Mouse (Mus musculus) R1 (cell line): ENCODE measurements around the gene Mdm2.
"Not testable (repeated sequence)": the region's sequence is repeated elsewhere in the genome, so short reads cannot be mapped to it uniquely, and the experiment has no call there.

Experiments used
- DNase-seq: peaks from one replicate; pipeline ENCODE4 v3.0.0-alpha.2; 2018; ENCODE audit warnings: low read depth, low spot score

Gene Mdm2

GRCm38 (mm10) chr10:117748276-117749049, 37.9 kb upstream of the Mdm2 start:
- no peak for DNase-seq

- peak; percentile 67 for DNase-seq
Measured at GRCm38 (mm10) chr10:117747711-117748110, 37.2 kb upstream of the Mdm2 start.

- DNase-seq, result peak; percentile 94
Measured at GRCm38 (mm10) chr10:117746297-117746883, 35.8 kb upstream of the Mdm2 start, which contains the start of gene Slc35e3. Gene Slc35e3, minus strand, starts transcription at chr10:117746365.

- not testable (repeated sequence) for DNase-seq
Measured at GRCm38 (mm10) chr10:117745570-117746296, 35.2 kb upstream of the Mdm2 start.

GRCm38 (mm10) chr10:117743917-117744316, 33.4 kb upstream of the Mdm2 start:
- no peak for DNase-seq

GRCm38 (mm10) chr10:117743182-117743581, 32.6 kb upstream of the Mdm2 start:
- DNase-seq, result no peak

- DNase-seq, result no peak
Measured at GRCm38 (mm10) chr10:117742618-117743017, 32.1 kb upstream of the Mdm2 start.

GRCm38 (mm10) chr10:117741698-117742475, 31.3 kb upstream of the Mdm2 start:
- no peak for DNase-seq

GRCm38 (mm10) chr10:117740921-117741320, 30.4 kb upstream of the Mdm2 start:
- no peak for DNase-seq

- DNase-seq, result no peak
Measured at GRCm38 (mm10) chr10:117740171-117740570, 29.6 kb upstream of the Mdm2 start.

- DNase-seq, result no peak
Measured at GRCm38 (mm10) chr10:117739648-117739948, 29.0 kb upstream of the Mdm2 start.

- no peak for DNase-seq
Measured at GRCm38 (mm10) chr10:117738928-117739647, 28.5 kb upstream of the Mdm2 start.

GRCm38 (mm10) chr10:117738140-117738921, 27.8 kb upstream of the Mdm2 start:
- no peak for DNase-seq

GRCm38 (mm10) chr10:117737498-117737897, 26.9 kb upstream of the Mdm2 start:
- not testable (repeated sequence) for DNase-seq

- no peak for DNase-seq
Measured at GRCm38 (mm10) chr10:117737075-117737474, 26.5 kb upstream of the Mdm2 start.

- no peak for DNase-seq
Measured at GRCm38 (mm10) chr10:117736573-117736972, 26.0 kb upstream of the Mdm2 start.

- DNase-seq, result not testable (repeated sequence)
Measured at GRCm38 (mm10) chr10:117735396-117735795, 24.8 kb upstream of the Mdm2 start.

GRCm38 (mm10) chr10:117734104-117734852, 23.7 kb upstream of the Mdm2 start:
- not testable (repeated sequence) for DNase-seq

GRCm38 (mm10) chr10:117733626-117734025, 23.1 kb upstream of the Mdm2 start:
- DNase-seq, result not testable (repeated sequence)
